15 mouse cellular contexts compared by ENCODE assay signal in the genomic region with DNA sequence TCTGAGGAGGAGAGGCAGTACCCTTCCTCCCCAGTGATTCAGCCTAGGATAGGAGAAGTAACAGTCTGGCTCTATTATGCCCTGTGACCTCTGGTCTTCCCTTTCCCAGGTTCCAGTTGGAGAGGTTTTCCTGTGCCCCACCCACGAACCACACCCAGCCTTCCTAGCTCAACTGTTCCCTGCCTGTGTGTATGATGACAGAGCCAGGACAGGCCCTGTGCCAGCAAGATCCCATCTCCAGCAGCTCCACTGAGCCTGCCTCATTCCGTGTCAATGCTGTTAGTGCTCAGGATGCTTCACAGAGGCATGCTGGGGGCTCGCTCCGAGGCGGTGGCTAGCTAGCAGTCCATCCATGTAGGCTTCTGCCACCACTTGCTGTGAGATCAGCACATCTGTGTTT.
DNase-seq lines count a peak whose midpoint lies in the region; ATAC-seq and TF ChIP-seq lines count a peak whose summit lies in the region.
"Had no signal": no experiment of that assay in that cellular context is flagged by ENCODE, and none has a peak within 500 bp of the region (broad histone marks: within the 10 kb centered on the region; RNA-seq: fewer than 3 reads in every experiment).

No protein-coding gene starts in this region.

- TF ChIP-seq POLR2A in brain, embryonic 14.5 days (IDR thresholded peaks at IDR 0.05; ENCODE audit: borderline replicate concordance, extremely low read depth, insufficient read depth, insufficient read length, poor library complexity, severe bottlenecking) = no peak

- ATAC-seq in heart, embryonic 12.5 days (ENCODE audit: insufficient number of reproducible peaks, low FRiP score) = 0 out of 2 replicates have a peak, but pooled peaks have one; percentile 30
- no peak for ATAC-seq in hindbrain, embryonic 15.5 days (ENCODE audit: low FRiP score, low read depth)

- intact Hi-C loops in heart, postnatal 10 days (cut with DNase I) = no loop called here

- H3K27ac ChIP-seq in heart, embryonic 12.5 days (ENCODE audit: poor library complexity, severe bottlenecking) = no peak overlapping the region
- H3K27ac ChIP-seq in hindbrain, embryonic 15.5 days (replicated peaks) = 0 out of 2 replicates have a peak overlapping the region, but pooled peaks have one; percentile 76
- H3K27ac ChIP-seq: kidney, postnatal 0 days; left cerebral cortex, adult 2 months; liver, embryonic 13.5 days had no signal

- H3K4me1 ChIP-seq in heart, embryonic 12.5 days (replicated peaks) = peaks cover 30% of the 10 kb centered on the region
- H3K4me1 ChIP-seq in hindbrain, embryonic 15.5 days (replicated peaks) = peaks cover 48% of the 10 kb centered on the region
- H3K4me1 ChIP-seq: liver, embryonic 13.5 days had no signal

- H3K27me3 ChIP-seq in heart, embryonic 12.5 days (replicated peaks) = no peaks in the 10 kb centered on the region
- H3K27me3 ChIP-seq in hindbrain, embryonic 15.5 days = no peaks in the 10 kb centered on the region
- H3K27me3 ChIP-seq: forebrain, embryonic 12.5 days; liver, embryonic 13.5 days had no signal

- no peak overlapping the region for H3K4me2 ChIP-seq in heart, embryonic 12.5 days
- H3K4me2 ChIP-seq in hindbrain, embryonic 15.5 days = no peak overlapping the region
- H3K4me2 ChIP-seq: forebrain, embryonic 12.5 days; liver, embryonic 13.5 days had no signal

- DNase-seq in heart, postnatal 10 days = no peak
- peak; percentile 57 for DNase-seq in MN1 (ENCODE audit: low spot score)
- peak; percentile 35 for DNase-seq in brain, embryonic 14.5 days (ENCODE audit: low read depth)
- no peak for DNase-seq in yolk sac, embryonic 10.5 days (ENCODE audit: low spot score)
- no peak for DNase-seq in thymus, postnatal 4 days
- DNase-seq: adrenal gland, adult 8-10 months; embryo, embryonic 11 days; liver, embryonic 13.5 days; lung, postnatal 4 days; right cerebral cortex, postnatal 25 days had no signal

- H3K4me3 ChIP-seq in heart, embryonic 12.5 days = no peak overlapping the region
- H3K4me3 ChIP-seq in hindbrain, embryonic 15.5 days = no peak overlapping the region
- H3K4me3 ChIP-seq: forebrain, embryonic 12.5 days; left cerebral cortex, adult 2 months; liver, embryonic 13.5 days had no signal

- WGBS in heart, embryonic 12.5 days = 56% methylated on average over 5 of the region's 5 CpGs
- 54% methylated on average over 5 of the region's 5 CpGs for WGBS in hindbrain, embryonic 15.5 days

- H3K9ac ChIP-seq in heart, embryonic 12.5 days = 0 out of 2 replicates have a peak overlapping the region, but pooled peaks have one; percentile 2
- no peak overlapping the region for H3K9ac ChIP-seq in hindbrain, embryonic 15.5 days
- H3K9ac ChIP-seq: forebrain, embryonic 12.5 days; liver, embryonic 13.5 days had no signal

- no peak for TF ChIP-seq CTCF in brain, embryonic 14.5 days (IDR thresholded peaks at IDR 0.05; ENCODE audit: borderline replicate concordance, extremely low read depth, insufficient read depth, insufficient read length)

- H3K36me3 ChIP-seq in heart, embryonic 12.5 days = no peaks in the 10 kb centered on the region
- H3K36me3 ChIP-seq in hindbrain, embryonic 15.5 days = no peaks in the 10 kb centered on the region
- H3K36me3 ChIP-seq: forebrain, embryonic 12.5 days; liver, embryonic 13.5 days had no signal

- H3K9me3 ChIP-seq in heart, embryonic 12.5 days (replicated peaks) = no peaks in the 10 kb centered on the region
- no peaks in the 10 kb centered on the region for H3K9me3 ChIP-seq in hindbrain, embryonic 15.5 days
- H3K9me3 ChIP-seq: forebrain, embryonic 12.5 days; liver, embryonic 13.5 days had no signal

Comparison
In these comparisons a context has a peak if more than half of its experiments do, and no peak if none do; other contexts are left out.
1. DNase-seq: peak in MN1 (single experiment) and brain, embryonic 14.5 days (single experiment); none in heart, postnatal 10 days (0 of 2), yolk sac, embryonic 10.5 days (single experiment) and thymus, postnatal 4 days (single experiment).